In genomic region chr10:123004475-123005236, GRCm38 (mm10) we compare ENCODE assay signal across 10 mouse cellular contexts.
A peak's percentile ranks its signal among the peaks of the same experiment; 100 is the strongest.
DNase-seq lines count a peak whose midpoint lies in the region; ATAC-seq lines count a peak whose summit lies in the region.
"Had no signal": no experiment of that assay in that cellular context is flagged by ENCODE, and none has a peak within 500 bp of the region (broad histone marks: within the 10 kb centered on the region; RNA-seq: fewer than 3 reads in every experiment).

No protein-coding gene starts in this region.

- no peak overlapping the region for H3K27ac ChIP-seq in midbrain, embryonic 11.5 days (ENCODE audit: low read depth, low read length)
- no peak overlapping the region for H3K27ac ChIP-seq in midbrain, embryonic 10.5 days (replicated peaks)
- 0 out of 2 replicates have a peak overlapping the region, but pooled peaks have one; percentile 36 for H3K27ac ChIP-seq in forebrain, embryonic 12.5 days
- H3K27ac ChIP-seq in intestine, embryonic 14.5 days (ENCODE audit: low read depth) = no peak overlapping the region
- H3K27ac ChIP-seq in stomach, embryonic 16.5 days (ENCODE audit: low read length) = 0 out of 2 replicates have a peak overlapping the region, but pooled peaks have one; percentile 38

- peak; percentile 55 for ATAC-seq in midbrain, embryonic 11.5 days (ENCODE audit: low FRiP score)
- ATAC-seq in forebrain, embryonic 12.5 days (ENCODE audit: low FRiP score) = peak; percentile 55; the same call in 1 of the 2 replicates
- peak; percentile 65; the same call in 1 of the 2 replicates for ATAC-seq in intestine, embryonic 14.5 days (replicated peaks; ENCODE audit: low FRiP score, low TSS enrichment, low read depth)
- no peak for ATAC-seq in stomach, embryonic 16.5 days (ENCODE audit: insufficient read depth, low FRiP score)

- peaks cover 7% of the 10 kb centered on the region; the same call in 1 of the 2 replicates for H3K36me3 ChIP-seq in midbrain, embryonic 11.5 days (ENCODE audit: control insufficient read depth, insufficient read depth, low read length)
- peaks cover 68% of the 10 kb centered on the region for H3K36me3 ChIP-seq in midbrain, embryonic 10.5 days
- H3K36me3 ChIP-seq in forebrain, embryonic 12.5 days (replicated peaks) = peaks cover 35% of the 10 kb centered on the region
- H3K36me3 ChIP-seq in intestine, embryonic 14.5 days (ENCODE audit: control insufficient read depth, insufficient read depth, low read length) = peaks cover 74% of the 10 kb centered on the region
- peaks cover 9% of the 10 kb centered on the region for H3K36me3 ChIP-seq in stomach, embryonic 16.5 days (ENCODE audit: control insufficient read depth, insufficient read depth, low read length)

- DNase-seq in midbrain, embryonic 11.5 days (ENCODE audit: low spot score, missing footprints) = peak; percentile 84
- DNase-seq in midbrain, embryonic 10.5 days (ENCODE audit: low spot score) = no peak
- DNase-seq in intestine, embryonic 14.5 days (ENCODE audit: low spot score) = no peak
- no peak for DNase-seq in gastrocnemius, adult 8-10 months (ENCODE audit: low spot score in 2 of 2)
- DNase-seq in heart, adult 18-20 months = no peak
- DNase-seq: adrenal gland, adult 8-10 months; layer of hippocampus, postnatal 36 days had no signal

- H3K9me3 ChIP-seq in midbrain, embryonic 11.5 days (ENCODE audit: control insufficient read depth, low read length) = no peaks in the 10 kb centered on the region
- H3K9me3 ChIP-seq in midbrain, embryonic 10.5 days (replicated peaks) = no peaks in the 10 kb centered on the region
- no peaks in the 10 kb centered on the region for H3K9me3 ChIP-seq in forebrain, embryonic 12.5 days
- H3K9me3 ChIP-seq in intestine, embryonic 14.5 days (ENCODE audit: control insufficient read depth, low read length) = no peaks in the 10 kb centered on the region
- no peaks in the 10 kb centered on the region for H3K9me3 ChIP-seq in stomach, embryonic 16.5 days (replicated peaks; ENCODE audit: control insufficient read depth, low read length)
- H3K9me3 ChIP-seq: G1E had no signal

- no peak overlapping the region for H3K4me2 ChIP-seq in midbrain, embryonic 11.5 days
- no peak overlapping the region for H3K4me2 ChIP-seq in forebrain, embryonic 12.5 days
- H3K4me2 ChIP-seq in intestine, embryonic 14.5 days (ENCODE audit: low read length) = no peak overlapping the region
- H3K4me2 ChIP-seq in stomach, embryonic 16.5 days (ENCODE audit: low read depth, low read length) = no peak overlapping the region

- no peaks in the 10 kb centered on the region for H3K27me3 ChIP-seq in midbrain, embryonic 11.5 days (ENCODE audit: control insufficient read depth, insufficient read depth, low read length)
- H3K27me3 ChIP-seq in midbrain, embryonic 10.5 days (ENCODE audit: low read depth, poor library complexity, severe bottlenecking) = no peaks in the 10 kb centered on the region
- no peaks in the 10 kb centered on the region for H3K27me3 ChIP-seq in forebrain, embryonic 12.5 days
- H3K27me3 ChIP-seq in intestine, embryonic 14.5 days (replicated peaks; ENCODE audit: control insufficient read depth, insufficient read depth, low read length) = no peaks in the 10 kb centered on the region
- no peaks in the 10 kb centered on the region for H3K27me3 ChIP-seq in stomach, embryonic 16.5 days (ENCODE audit: control insufficient read depth, insufficient read depth, low read length)

- H3K4me1 ChIP-seq in midbrain, embryonic 11.5 days (ENCODE audit: control insufficient read depth, insufficient read depth, low read length) = no peaks in the 10 kb centered on the region
- no peaks in the 10 kb centered on the region for H3K4me1 ChIP-seq in midbrain, embryonic 10.5 days
- H3K4me1 ChIP-seq in forebrain, embryonic 12.5 days = no peaks in the 10 kb centered on the region
- H3K4me1 ChIP-seq in intestine, embryonic 14.5 days (replicated peaks; ENCODE audit: control insufficient read depth, insufficient read depth, low read length) = 0 out of 2 replicates have a peak, but pooled peaks cover 3% of the 10 kb centered on the region
- peaks cover 5% of the 10 kb centered on the region; the same call in 1 of the 2 replicates for H3K4me1 ChIP-seq in stomach, embryonic 16.5 days (ENCODE audit: control insufficient read depth, insufficient read depth, low read length)

- no peak overlapping the region for H3K9ac ChIP-seq in midbrain, embryonic 11.5 days (ENCODE audit: low read length)
- H3K9ac ChIP-seq in forebrain, embryonic 12.5 days = no peak overlapping the region
- H3K9ac ChIP-seq in intestine, embryonic 14.5 days (ENCODE audit: low read length) = no peak overlapping the region
- H3K9ac ChIP-seq in stomach, embryonic 16.5 days (ENCODE audit: low read length) = no peak overlapping the region

- H3K4me3 ChIP-seq in midbrain, embryonic 11.5 days (ENCODE audit: low read depth, low read length) = no peak overlapping the region
- H3K4me3 ChIP-seq in midbrain, embryonic 10.5 days = no peak overlapping the region
- no peak overlapping the region for H3K4me3 ChIP-seq in forebrain, embryonic 12.5 days (replicated peaks)
- H3K4me3 ChIP-seq in intestine, embryonic 14.5 days (ENCODE audit: low read depth, low read length) = no peak overlapping the region
- H3K4me3 ChIP-seq in stomach, embryonic 16.5 days (replicated peaks; ENCODE audit: low read length) = no peak overlapping the region

- WGBS in midbrain, embryonic 11.5 days = 86% methylated on average over 15 of the region's 15 CpGs
- WGBS in midbrain, embryonic 10.5 days = 89% methylated on average over 15 of the region's 15 CpGs
- WGBS in forebrain, embryonic 12.5 days = 80% methylated on average over 15 of the region's 15 CpGs
- WGBS in intestine, embryonic 14.5 days = 75% methylated on average over 15 of the region's 15 CpGs
- WGBS in stomach, embryonic 16.5 days = 71% methylated on average over 15 of the region's 15 CpGs

Comparison
In these comparisons a context has a peak if more than half of its experiments do, and no peak if none do; other contexts are left out.
1. H3K27ac ChIP-seq: peak in forebrain, embryonic 12.5 days (single experiment) and stomach, embryonic 16.5 days (single experiment); none in midbrain, embryonic 11.5 days (single experiment), midbrain, embryonic 10.5 days (single experiment) and intestine, embryonic 14.5 days (single experiment).